Mouse (Mus musculus) adrenal gland, postnatal 14 days (tissue): Measurements from ENCODE around the gene Ttc23. TPM values are rescaled to one million over a fixed set of nuclear protein-coding genes. Genes with fewer than 3 reads are reported as not detected.

ENCODE experiments used
- DNase-seq: peaks from one replicate; pipeline ENCODE4 v3.0.0; 2021; ENCODE audit warnings: mixed read lengths
- total RNA-seq: library from RNA; stranded (reverse); gene quantifications from 2 replicates; pipeline ENCODE4 v1.2.3, GENCODE M21; 2021

The Ttc23 gene
- total RNA-seq, 1 experiment from 2014 or later = 26.6 TPM

- DNase-seq = no peak
Observed at GRCm38 (mm10) chr7:67697892-67698630, 50.9 kb downstream of the Ttc23 start.

GRCm38 (mm10) chr7:67699301-67699700 is 52.1 kb downstream of the Ttc23 start:
- no peak for DNase-seq

- peak; percentile 82 for DNase-seq
Observed at GRCm38 (mm10) chr7:67700846-67701245, 53.6 kb downstream of the Ttc23 start.

GRCm38 (mm10) chr7:67701252-67701914 is 54.2 kb downstream of the Ttc23 start:
- no peak for DNase-seq

- DNase-seq = no peak
Observed at GRCm38 (mm10) chr7:67708160-67708559, 61.0 kb downstream of the Ttc23 start.

- DNase-seq = no peak
Observed at GRCm38 (mm10) chr7:67710216-67710615, 63.0 kb downstream of the Ttc23 start.

GRCm38 (mm10) chr7:67713820-67714510 is 66.8 kb downstream of the Ttc23 start:
- no peak for DNase-seq

GRCm38 (mm10) chr7:67715176-67715575 is 68.0 kb downstream of the Ttc23 start:
- DNase-seq = no peak

- DNase-seq = no peak
Observed at GRCm38 (mm10) chr7:67716213-67716878, 69.1 kb downstream of the Ttc23 start.

GRCm38 (mm10) chr7:67716925-67717324 is 69.7 kb downstream of the Ttc23 start:
- DNase-seq = no peak

- peak; percentile 66 for DNase-seq
Observed at GRCm38 (mm10) chr7:67717520-67717919, 70.3 kb downstream of the Ttc23 start.

- DNase-seq = peak; percentile 65
Observed at GRCm38 (mm10) chr7:67718804-67719203, 71.6 kb downstream of the Ttc23 start.

GRCm38 (mm10) chr7:67722163-67722562 is 75.0 kb downstream of the Ttc23 start:
- DNase-seq = no peak

- peak; percentile 67 for DNase-seq
Observed at GRCm38 (mm10) chr7:67724536-67724935, 77.3 kb downstream of the Ttc23 start.

- no peak for DNase-seq
Observed at GRCm38 (mm10) chr7:67725016-67725415, 77.8 kb downstream of the Ttc23 start.

- no peak for DNase-seq
Observed at GRCm38 (mm10) chr7:67728203-67728602, 81.0 kb downstream of the Ttc23 start.

GRCm38 (mm10) chr7:67728809-67729208 is 81.6 kb downstream of the Ttc23 start:
- no peak for DNase-seq

GRCm38 (mm10) chr7:67730431-67731110 is 83.4 kb downstream of the Ttc23 start:
- DNase-seq = no peak

GRCm38 (mm10) chr7:67732276-67732675 is 85.1 kb downstream of the Ttc23 start:
- no peak for DNase-seq

GRCm38 (mm10) chr7:67740382-67740781 is 93.2 kb downstream of the Ttc23 start:
- DNase-seq = no peak

GRCm38 (mm10) chr7:67740796-67741195 is 93.6 kb downstream of the Ttc23 start:
- DNase-seq = no peak

GRCm38 (mm10) chr7:67741706-67742105 is 94.5 kb downstream of the Ttc23 start:
- no peak for DNase-seq
